Mouse (Mus musculus) MN1 (cell line): ENCODE results near the gene Rnf157.

Experiments
- DNase-seq: peaks from one replicate; pipeline ENCODE4 v3.0.0-alpha.2; 2016; ENCODE audit warnings: low spot score

Rnf157 gene

GRCm38 (mm10) chr11:116412904-116413630 lies at the start of gene Rnf157:
Gene Rnf157, minus strand, starts transcription at chr11:116413032.
- DNase-seq = peak; percentile 71

DNA sequence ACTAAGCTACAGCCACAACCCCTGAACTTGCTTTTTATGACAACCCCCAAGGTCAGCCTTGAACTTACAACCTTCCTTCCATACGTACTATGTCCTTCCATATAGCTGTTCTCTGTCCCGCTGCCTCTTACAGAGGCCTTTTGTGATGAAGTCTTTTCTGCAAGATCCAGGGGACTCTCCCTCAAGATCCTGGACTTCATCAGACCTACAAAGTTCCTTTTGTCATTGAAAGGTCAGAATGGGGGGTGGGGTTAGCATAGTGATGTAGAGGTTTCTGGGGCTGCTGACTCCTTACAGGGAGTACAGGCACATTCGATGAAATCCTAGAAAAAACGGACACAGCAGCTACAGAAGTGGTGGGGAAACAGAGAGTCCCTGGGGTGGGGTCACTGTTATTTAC lies 47.0 kb upstream of the Rnf157 start:
- DNase-seq = no peak

- DNase-seq = no peak
Observed at GRCm38 (mm10) chr11:116456234-116456633, 43.4 kb upstream of the Rnf157 start.

DNA sequence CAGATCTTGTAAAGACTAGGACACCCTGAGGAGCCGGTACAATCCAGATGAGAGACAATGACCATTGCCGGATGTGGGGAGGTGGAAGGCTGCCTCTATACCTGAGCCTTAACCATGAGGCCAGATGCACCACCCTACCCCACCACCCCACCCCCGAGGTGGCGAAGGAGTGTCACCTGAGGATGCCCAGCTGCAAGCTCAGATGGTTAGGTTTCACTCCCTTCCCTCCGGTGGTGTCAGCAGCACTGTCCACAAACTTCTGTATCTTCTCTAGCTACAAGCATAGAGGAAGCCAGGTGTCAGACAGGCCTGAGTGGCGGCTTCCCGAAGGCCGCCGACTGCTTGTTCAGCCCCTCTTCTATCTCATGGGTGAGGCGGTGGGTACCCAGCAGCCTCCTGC lies 41.1 kb upstream of the Rnf157 start:
- DNase-seq = no peak

DNA sequence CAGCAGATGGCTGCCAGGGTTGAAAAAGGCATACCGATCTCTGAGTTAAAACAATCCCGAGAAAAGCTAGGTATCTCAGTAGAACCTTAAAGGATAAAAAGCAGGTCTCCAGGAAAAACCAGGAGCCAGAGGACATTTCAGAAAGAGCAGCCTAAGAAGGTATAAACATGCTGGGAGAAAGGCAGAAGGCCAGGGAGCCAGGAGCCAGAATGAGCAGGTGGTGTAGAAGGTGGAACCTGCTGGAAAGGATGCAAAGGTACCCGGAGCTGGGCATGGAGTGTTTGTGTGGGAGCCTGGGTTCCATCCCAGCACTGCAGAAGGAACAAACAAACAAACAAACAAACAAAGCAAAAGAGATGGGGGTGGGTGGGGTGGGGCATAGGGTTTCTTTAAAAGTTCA lies 36.5 kb upstream of the Rnf157 start:
- no peak for DNase-seq

- no peak for DNase-seq
Observed at GRCm38 (mm10) chr11:116447822-116448221, 35.0 kb upstream of the Rnf157 start.

- DNase-seq = no peak
Observed at GRCm38 (mm10) chr11:116446308-116446887, 33.6 kb upstream of the Rnf157 start.

GRCm38 (mm10) chr11:116445596-116446307 lies 32.9 kb upstream of the Rnf157 start:
- DNase-seq = peak; percentile 90

DNA sequence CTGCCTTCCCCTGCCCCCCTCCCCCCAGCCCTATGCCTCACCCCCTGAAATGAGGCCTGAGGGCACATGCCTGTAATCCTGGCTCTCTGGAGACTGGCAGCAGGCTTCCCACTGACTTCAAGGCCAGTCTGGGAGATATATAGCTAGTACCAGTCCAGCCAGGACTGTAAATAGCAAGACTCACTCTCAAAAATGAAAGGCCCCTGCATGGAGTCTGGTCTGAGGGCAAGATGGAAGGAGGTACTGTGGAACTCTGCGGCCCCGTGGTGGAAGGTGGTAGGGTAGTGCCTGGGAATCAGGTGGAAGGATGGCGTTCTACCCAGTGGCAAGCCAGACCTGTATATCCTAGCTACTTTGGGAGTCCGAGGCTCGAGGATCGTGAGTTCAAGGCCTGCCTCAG lies 31.1 kb upstream of the Rnf157 start:
- DNase-seq = no peak

- no peak for DNase-seq
Observed at GRCm38 (mm10) chr11:116443311-116443710, 30.5 kb upstream of the Rnf157 start.

DNA sequence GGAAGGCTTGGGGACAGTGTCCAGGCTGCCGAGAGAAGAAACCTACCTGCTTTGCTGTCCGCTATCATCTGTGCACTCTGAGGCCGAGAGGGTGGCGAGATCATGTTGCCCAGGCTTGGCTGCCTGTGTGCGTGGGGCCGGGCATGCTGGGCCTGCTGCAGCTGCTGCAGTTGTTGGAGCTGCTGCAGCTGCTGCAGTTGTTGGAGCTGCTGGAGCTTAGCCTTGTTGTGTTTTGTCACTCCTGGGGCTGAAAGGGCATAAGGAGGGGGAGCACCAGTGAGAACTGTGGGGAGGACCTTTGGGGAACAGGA lies 30.0 kb upstream of the Rnf157 start:
- DNase-seq = no peak

DNA sequence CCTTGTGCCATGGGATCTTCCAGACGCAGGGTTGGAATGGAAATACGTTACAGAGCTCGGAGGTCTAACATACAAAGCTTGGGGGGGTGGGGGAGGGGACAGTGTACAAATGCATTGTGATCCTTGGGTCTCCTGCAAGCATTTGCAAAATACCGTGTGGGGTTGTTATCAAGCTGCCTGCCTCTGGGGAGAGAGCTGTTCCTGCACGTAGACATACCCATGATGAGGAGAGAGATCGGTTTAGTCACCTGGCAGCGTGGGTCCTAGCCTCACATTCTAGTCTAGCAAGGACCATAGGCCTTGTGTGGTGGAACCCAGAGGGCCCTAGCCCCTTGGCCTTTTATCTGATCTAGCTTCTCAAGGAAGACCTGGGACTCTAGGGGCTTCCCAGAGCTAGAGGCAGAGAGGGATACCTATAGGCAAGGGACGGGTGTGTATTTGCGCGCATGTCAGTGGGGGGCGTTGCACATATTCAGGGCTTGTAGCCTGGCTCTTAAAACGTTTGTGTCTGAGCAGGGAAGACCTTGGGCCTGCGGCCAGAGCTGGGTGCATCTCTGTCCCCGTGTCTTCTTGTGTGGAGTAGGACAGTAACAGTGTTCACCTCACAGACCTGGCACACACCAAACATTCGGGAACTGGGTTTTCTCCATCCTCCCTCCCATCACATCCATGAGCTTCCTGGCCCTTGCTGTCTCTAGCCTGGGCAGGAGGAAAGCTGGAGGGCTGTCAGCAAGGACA lies 29.5 kb upstream of the Rnf157 start:
- no peak for DNase-seq

DNA sequence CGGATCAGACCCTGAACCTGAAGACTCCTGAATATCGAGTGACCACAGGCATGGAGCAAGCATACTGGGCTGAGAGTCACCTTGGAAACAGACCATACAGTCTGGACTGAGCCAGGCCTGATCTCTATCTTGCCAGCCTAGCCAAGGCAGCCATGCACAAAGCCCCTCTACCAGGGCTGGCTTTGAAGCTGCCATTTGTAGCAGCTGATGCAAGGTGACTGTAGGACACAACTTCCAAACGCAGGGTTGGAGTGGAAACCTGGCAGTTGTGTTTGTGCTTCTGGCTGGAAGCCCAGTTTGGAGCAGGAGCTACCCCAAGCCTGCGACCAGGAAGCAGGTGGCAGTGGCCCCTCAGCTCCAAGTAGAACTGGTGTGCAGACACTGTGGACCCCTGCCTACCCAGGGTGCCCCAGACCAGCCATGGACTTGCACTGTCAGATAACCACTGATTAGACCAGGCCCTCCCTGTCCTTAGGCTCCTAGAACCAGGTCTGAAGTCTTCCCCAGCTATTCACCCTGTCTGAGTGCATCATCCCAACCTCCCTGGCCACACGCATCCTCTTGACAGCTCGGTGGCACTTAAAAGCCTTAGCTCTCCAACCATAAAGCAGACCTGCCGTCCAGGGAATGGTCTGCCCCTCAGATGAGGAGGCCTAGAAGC lies 27.7 kb upstream of the Rnf157 start:
- peak; percentile 56 for DNase-seq

DNA sequence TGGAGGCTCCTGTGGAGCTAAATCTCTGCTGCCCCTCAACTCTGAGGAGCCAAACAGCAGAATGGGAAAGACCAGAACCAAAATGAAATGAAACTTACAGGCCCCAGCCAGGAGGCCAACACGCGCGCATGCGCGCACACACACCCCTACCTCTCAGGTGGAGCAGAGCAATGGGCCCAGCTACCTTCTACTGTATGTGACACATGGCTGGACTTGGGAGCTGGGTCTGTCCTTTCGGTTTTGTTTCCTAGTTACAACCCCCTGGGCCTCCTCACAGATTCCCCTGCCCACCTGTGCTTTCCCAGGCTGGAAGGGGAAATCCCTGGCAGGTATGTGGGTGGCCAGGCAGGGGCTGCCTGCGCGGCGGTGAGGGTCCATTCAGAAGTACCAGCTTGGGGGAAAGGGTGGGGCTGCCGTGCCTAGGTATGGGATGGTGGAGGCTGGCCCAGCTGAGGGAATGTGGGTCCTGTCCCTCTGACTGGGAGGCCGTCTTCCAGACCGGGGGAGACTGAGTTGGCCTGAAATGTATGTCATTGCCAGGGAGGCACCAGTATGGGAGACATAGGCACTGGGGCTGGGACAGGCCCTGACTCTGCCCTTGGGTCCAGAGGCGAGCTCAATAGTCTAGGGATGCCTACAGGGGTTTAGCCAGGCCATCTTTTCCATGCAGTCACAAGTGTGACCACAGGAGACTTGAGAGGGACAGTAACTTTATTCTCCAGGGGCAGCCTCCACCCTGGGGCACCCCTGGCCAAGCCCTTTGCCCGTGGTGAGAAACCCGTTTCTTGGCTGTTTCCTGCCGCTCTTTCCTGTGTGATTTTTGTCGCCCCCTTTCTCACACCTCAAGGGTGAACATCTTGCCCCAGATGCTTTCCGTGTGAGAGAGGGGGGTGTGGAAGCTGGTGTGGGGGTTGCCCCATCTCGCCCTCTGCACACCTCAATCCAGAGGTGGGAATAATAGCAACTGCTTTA lies 26.7 kb upstream of the Rnf157 start:
- no peak for DNase-seq

DNA sequence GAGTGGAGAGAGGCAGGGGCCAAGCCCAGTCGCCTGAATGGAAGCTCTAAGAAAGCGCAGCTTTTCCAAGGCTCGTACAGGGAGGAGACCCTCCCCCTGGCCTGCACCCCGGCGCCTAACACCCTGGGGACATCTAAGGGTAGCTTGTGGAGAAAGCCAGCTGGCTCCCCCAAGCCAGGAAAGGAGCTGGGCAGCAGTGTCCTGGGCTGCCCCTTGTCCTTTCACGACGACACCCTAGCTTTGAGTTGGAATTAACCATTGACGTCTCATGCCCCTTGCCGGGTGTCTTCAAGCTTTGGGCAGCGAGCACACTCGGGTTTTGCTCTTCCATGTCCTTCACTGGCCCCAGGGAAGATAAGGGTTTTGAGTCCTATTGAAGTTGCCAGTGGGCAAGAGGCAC lies 24.7 kb upstream of the Rnf157 start:
- DNase-seq = no peak

- DNase-seq = no peak
Observed at GRCm38 (mm10) chr11:116436725-116437331, 24.0 kb upstream of the Rnf157 start.

GRCm38 (mm10) chr11:116435992-116436724 lies 23.3 kb upstream of the Rnf157 start:
- no peak for DNase-seq

DNA sequence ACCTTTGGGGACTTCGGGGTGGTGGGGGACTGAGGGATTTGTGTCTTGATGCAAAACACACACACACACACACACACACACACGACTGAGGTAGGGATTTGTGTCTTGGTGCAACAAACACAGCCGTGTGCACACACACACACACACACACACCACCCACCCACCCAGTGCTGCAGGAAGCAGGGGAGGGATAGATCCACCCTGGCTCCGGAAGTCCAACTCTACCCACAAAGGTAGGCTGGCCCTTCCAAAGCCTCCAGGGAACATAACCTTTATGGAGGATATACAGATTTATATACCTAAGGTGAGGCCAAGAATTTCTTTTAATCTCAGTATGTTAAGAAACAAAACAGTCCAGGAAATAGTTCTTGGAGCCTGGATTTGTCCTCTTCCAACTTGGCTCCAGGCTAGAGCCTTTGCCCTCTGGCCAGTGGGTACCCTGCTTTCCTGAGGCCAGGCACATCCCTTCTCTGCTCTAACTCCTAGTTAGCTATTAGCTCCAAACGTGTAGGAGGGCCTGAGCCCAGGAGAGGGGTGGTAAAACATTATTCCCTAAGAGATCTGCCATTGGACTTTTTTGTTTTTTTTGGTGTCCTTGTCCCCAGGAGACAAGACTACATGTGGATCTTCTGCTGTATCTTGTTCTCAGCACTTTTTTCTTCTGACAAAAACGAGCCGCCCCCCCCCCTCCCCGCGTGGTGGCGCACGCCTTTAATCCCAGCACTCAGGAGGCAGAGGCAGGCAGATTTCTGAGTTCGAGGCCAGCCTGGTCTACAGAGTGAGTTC lies 22.3 kb upstream of the Rnf157 start:
- DNase-seq = no peak
